Mouse (Mus musculus) brown adipose tissue, adult 24 weeks (tissue): ENCODE results near the gene Stk4. TPM values are rescaled to one million over a fixed set of nuclear protein-coding genes. Genes with fewer than 3 reads are reported as not detected.

Experiments used
- H3K27ac ChIP-seq: fragments of 200-500 bp; replicated peaks from 2 replicates; pipeline ENCODE4 v1.5.1; 2012; ENCODE audit warnings: low read depth, mild to moderate bottlenecking, low read length
- H3K4me1 ChIP-seq: fragments of 200-500 bp; 2 replicates; pipeline ENCODE4 v1.6.1; 2012; ENCODE audit warnings: low read length, mixed read lengths; ENCODE audit not compliant: control insufficient read depth, insufficient read depth, insufficient read length
- H3K4me3 ChIP-seq: fragments of 200-500 bp; 2 replicates; pipeline ENCODE4 v1.5.1; 2012; ENCODE audit warnings: low read depth, mild to moderate bottlenecking, low read length, moderate library complexity; ENCODE audit not compliant: insufficient read depth
- polyA plus RNA-seq: library from polyadenylated mRNA; stranded (reverse); fragments of >200 nt; gene quantifications from 2 replicates; pipeline ENCODE4 v1.2.4, GENCODE M21; 2012; ENCODE audit not compliant: missing spikeins, insufficient read depth, insufficient read length

Gene Stk4
- polyA plus RNA-seq, 1 experiment: 16.8 TPM

DNA sequence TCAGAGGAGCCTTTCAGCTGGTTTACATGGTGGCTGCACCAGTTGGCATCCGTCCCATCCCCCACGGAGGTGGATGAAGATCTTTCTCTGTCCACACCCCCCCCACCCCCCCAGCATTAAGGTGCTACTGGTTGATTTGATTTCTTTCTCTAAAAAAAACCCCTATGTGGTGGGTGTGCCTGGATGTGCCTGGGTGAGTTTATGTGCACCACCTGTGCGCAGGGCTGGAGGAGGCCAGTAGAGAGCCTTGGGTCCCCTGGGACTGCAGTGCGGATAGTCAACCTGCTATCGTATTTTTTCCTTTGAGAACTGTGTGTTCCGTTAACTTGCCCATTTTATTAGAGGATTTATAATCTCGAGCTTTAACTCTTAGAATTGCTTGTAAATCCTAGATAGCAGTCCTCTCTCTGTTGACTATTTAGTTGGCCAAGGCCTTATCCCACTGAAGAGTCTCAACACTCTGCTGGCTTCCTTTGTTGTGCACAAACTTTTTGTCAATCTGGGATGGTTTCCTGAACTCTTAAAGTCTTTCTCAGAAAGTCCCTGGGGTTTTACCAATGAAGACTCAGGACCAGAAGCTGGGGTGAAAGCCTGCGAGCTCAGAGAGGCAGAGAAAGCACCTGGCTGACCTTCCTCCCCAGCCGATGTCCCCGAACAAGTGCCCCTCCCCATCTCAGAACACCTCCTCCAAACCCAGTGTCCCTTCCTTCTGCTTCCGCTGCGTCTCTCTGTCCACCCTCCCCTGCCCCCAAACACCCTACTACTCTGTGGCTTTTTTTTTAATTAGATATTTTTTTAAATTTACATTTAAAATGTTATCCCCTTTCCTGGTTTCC lies 58.7 kb downstream of the Stk4 start:
- H3K4me3 ChIP-seq: no peak overlapping the region
- no peak overlapping the region for H3K27ac ChIP-seq
- H3K4me1 ChIP-seq: no peaks in the 10 kb centered on the region

DNA sequence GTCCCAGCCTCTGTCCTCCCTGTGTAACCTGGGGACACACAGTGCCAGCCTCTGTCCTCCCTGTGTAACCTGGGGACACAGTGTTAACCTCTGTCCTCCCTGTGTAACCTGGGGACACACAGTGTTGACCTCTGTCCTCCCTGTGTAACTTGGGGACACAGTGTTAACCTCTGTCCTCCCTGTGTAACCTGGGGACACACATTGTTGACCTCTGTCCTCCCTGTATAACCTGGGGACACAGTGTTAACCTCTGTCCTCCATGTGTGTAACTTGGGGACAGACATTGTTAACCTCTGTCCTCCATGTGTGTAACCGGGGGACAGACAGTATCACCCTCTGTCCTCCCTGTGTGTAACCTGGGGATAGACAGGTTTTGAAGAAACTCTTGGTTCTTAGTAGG lies 61.5 kb downstream of the Stk4 start:
- no peak overlapping the region for H3K4me3 ChIP-seq
- no peak overlapping the region for H3K27ac ChIP-seq
- H3K4me1 ChIP-seq: no peaks in the 10 kb centered on the region

DNA sequence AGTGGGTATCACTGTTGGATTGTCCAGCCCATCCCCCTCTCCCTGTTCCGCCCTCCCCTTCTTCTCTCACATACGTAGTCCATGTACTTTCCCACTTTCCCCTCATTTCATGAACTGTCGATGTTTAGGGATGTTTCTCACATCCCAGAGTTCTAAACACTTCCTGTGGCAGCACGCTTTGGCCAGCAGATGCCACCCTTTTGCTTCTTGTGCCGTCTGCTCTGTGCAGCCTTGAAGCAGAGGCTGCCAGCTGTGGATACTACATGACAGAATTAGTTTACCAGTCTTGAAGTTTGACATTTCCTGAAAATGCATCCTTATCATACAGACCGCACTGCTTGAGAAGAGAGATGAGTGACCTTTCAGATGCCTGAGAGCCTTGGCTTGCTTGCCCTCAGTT lies 64.4 kb downstream of the Stk4 start:
- Histone ChIP-seq H3K4me1 (no peaks in the 10 kb centered on the region), H3K4me3 (no peak overlapping the region), H3K27ac (no peak overlapping the region)

DNA sequence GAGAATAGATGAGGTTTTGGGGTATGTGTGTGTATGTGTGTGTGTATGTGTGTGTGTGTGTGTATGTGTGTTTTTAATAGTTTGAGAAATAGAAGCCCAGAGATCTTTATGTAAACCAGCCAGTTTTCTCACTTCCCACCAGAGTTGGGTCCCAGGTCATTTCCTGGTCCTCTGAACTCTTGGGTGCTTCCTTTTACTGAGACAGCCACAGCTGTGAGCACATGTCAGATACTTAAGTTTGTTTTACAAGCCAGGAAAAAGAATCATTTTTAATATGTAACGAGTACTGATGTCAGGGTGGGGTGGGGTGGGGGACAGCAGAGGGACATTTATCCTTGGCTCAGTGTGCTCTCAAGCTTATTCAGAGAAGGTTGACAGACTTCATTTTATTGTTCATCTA lies 65.2 kb downstream of the Stk4 start:
- no peak overlapping the region for H3K4me3 ChIP-seq
- H3K27ac ChIP-seq: no peak overlapping the region

GRCm38 (mm10) chr2:164136393-164136792 lies 66.3 kb downstream of the Stk4 start:
- H3K4me3 ChIP-seq: no peak overlapping the region
- no peak overlapping the region for H3K27ac ChIP-seq
- no peaks in the 10 kb centered on the region for H3K4me1 ChIP-seq

More for the DNA sequence above, 65.2 kb downstream of the Stk4 start:
- no peaks in the 10 kb centered on the region for H3K4me1 ChIP-seq

- Histone ChIP-seq H3K4me3 (no peak overlapping the region), H3K27ac (no peak overlapping the region), H3K4me1 (no peaks in the 10 kb centered on the region)
These were observed 67.6 kb downstream of the Stk4 start for GRCm38 (mm10) chr2:164137754-164138153.

DNA sequence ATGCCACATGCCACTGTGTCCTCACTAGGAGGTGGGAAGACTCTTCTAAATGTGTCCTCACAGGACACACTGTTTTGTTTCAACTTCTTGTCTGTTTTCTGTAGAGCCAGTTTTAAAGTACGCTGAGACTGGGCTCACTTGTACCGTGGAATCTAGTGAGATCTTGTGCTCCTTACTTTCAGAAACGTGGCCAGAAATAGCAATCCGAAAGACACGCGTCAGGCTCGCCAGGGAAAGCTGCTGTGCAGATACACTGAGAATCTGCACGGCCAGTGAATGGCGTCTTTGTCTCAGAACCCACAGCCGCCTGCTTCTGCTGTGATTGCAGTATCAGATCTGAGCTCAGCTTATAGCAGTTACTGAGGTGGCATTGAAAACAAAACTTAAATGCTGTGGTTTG lies 71.9 kb downstream of the Stk4 start:
- Histone ChIP-seq H3K4me1 (no peaks in the 10 kb centered on the region), H3K27ac (no peak overlapping the region), H3K4me3 (no peak overlapping the region)

DNA sequence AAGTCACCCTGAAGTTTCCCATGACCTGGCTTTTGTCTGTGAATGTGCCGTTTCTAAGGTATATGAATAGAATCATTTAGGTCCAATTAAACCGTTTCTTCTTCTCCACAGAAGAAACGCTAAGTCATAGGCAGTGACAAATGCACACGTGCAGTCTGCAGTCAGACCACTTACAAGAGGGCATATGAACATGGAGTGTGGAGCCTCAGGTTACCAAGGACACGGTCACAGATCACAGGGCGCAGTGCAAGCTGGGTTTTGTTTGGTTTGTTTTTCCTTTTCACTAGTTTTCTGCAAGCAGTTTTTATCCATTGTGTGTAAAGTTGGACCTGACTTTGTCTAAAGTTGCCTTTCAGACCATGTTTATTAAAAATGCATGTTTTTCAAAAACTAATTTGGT lies 73.9 kb downstream of the Stk4 start:
- H3K4me3 ChIP-seq: no peak overlapping the region
- no peak overlapping the region for H3K27ac ChIP-seq
- H3K4me1 ChIP-seq: no peaks in the 10 kb centered on the region

DNA sequence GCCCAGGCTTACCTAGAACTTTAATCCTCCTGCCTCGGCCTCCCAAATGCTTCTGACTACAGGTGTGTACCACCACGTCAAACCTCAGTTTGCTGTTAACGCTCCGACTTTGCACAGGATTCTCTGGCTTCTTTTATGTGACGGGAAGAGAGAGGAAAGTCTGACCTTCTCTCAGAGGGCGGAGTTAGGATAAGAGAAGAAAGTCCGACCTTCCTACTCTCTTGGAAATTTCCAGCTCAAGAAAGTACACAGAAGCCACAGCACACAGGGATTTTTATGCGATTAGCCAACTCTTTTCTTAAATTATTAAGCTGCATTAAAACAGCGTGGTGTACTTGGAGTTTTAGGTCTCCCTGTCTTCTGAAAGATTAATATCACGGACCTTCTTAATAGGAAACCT lies 74.4 kb downstream of the Stk4 start:
- no peak overlapping the region for H3K4me3 ChIP-seq
- no peak overlapping the region for H3K27ac ChIP-seq
- no peaks in the 10 kb centered on the region for H3K4me1 ChIP-seq

GRCm38 (mm10) chr2:164146556-164146955 lies 76.4 kb downstream of the Stk4 start:
- Histone ChIP-seq H3K4me3 (no peak overlapping the region), H3K27ac (no peak overlapping the region), H3K4me1 (no peaks in the 10 kb centered on the region)

DNA sequence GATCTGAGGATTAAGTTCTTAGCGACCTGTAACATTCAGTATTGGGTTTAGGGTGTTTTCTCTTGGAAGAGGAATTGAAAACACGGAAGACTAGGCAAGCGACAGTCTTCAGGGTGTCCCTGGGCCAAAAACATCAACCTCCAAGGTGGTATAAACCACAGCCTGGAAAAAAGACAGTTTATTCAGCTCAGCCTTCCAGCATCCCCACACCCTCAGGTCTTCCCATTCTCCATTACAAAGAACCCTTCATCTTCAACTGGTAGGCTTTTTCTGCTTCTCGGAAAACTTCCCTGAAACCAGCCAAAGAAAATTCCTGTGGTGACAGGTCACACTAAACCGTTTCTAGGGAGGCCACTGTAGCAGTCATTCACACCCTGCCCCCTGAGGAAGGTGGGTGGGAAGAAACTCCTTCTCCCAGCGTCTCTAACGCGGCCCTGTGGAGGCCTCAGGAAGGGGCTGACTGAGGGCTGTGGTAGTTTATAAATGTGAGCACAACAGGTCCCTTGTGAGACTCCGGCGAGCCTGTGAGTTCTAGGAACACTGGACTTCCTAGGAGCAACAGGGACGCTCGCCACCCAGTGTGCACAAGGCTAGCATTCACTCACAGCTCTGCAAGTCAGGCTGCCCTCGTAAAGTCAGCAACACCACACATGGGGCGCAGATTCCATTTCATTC lies 80.1 kb downstream of the Stk4 start:
- no peak overlapping the region for H3K4me3 ChIP-seq
- H3K27ac ChIP-seq: no peak overlapping the region
- H3K4me1 ChIP-seq: no peaks in the 10 kb centered on the region

GRCm38 (mm10) chr2:164152341-164152740 lies 82.2 kb downstream of the Stk4 start:
- Histone ChIP-seq H3K4me1 (no peaks in the 10 kb centered on the region), H3K27ac (no peak overlapping the region)

DNA sequence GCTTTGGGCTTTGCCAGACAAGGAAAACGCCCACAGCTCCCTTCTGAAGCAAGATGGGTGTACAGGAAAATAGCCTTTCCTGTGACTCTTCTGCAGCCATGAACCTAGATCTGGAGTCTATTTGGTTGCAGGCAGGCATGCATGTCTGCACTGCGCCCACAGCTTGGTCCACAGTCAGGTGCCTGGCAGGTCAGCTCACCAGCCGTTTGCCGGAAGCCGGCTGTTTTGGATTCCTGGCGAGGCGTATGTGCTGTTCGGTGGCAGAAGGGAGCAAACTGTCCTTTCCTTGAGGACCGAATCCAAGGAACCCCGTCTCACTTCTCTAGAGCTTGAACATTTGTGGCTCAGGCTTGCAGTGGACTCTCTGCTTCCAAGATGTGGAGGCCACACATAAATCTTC lies 83.9 kb downstream of the Stk4 start:
- Histone ChIP-seq H3K4me3 (no peak overlapping the region), H3K27ac (no peak overlapping the region), H3K4me1 (no peaks in the 10 kb centered on the region)

More at GRCm38 (mm10) chr2:164152341-164152740, 82.2 kb downstream of the Stk4 start:
- H3K4me3 ChIP-seq: no peak overlapping the region

DNA sequence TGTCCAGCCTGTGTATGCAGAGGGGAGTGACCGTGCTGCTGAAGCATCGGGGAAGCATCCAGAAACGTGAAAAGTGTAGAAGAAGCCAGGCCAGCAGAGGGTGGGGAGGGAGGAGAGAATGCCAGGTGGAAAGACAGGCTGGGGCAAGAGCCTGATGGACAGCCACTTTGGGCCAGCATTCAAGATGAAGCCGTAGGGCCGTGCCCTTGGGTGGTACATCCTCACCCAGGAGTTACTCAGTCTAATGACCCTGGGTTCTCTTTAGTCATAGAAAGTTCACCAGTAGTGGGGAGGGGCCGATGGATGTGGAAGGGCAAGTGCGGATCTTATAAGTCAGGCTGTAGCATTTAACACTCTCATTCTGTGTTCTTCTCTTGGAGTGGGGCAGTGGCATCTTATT lies 86.0 kb downstream of the Stk4 start:
- Histone ChIP-seq H3K4me3 (no peak overlapping the region), H3K4me1 (no peaks in the 10 kb centered on the region), H3K27ac (no peak overlapping the region)

DNA sequence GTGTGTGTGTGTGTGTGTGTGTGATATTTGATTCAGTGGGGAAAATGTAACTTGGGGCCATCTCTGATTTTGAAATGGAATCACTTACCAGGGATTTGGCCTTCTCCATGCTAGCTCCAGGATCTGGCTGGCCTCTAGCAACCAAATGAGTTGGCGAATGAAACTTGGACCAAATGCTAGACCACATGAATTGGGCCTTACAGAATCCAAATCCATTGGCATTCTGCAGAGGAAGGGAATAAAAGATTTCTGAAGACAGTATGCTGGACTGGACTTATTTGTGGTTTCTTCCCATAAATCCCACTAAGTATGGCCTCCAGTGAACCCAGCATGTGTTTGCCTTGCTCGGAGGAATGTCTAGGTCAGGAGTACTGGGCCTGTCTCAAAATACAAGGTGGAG lies 88.7 kb downstream of the Stk4 start:
- Histone ChIP-seq H3K4me1 (no peaks in the 10 kb centered on the region), H3K4me3 (no peak overlapping the region), H3K27ac (no peak overlapping the region)

DNA sequence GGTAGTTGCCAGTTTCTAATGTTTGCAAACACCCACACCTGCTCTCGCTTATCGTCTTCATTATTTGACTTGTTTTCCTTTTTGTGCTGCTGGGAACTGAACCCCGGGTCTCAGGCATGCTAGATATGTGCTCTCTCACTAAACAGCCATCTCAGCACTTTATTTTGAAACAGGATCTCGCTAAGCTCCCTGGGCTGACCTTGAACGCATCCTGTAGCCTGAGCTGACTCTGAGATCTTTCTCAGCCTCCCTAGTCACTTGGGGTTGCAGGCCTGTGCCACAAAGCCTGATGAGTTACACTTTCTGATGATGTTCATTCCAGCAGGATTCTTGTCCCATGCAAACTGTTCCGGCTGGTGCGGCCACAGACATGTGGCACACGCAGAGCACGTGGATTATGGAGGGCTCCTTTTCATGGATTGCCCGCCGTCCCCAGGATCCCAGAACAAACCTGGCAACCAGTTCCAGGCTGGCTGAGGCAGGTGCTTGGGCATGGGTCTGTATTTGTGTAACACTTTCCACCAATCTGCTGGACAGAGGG lies 91.5 kb downstream of the Stk4 start:
- no peaks in the 10 kb centered on the region for H3K4me1 ChIP-seq
- H3K27ac ChIP-seq: no peak overlapping the region
- H3K4me3 ChIP-seq: no peak overlapping the region
